Mouse (Mus musculus) E14TG2a.4 (cell line): ENCODE measurements around the gene Defb19.
A peak's percentile ranks its signal among the peaks of the same experiment; 100 is the strongest.

Experiments
- CTCF ChIP-seq: conservative IDR thresholded peaks from 2 replicates; pipeline ENCODE4 v1.5.1; 2014; ENCODE audit warnings: low read length
- POU5F1 ChIP-seq: IDR thresholded peaks from 2 replicates; pipeline ENCODE4 v1.6.1; 2014; ENCODE audit warnings: low read length, borderline replicate concordance

DNA sequence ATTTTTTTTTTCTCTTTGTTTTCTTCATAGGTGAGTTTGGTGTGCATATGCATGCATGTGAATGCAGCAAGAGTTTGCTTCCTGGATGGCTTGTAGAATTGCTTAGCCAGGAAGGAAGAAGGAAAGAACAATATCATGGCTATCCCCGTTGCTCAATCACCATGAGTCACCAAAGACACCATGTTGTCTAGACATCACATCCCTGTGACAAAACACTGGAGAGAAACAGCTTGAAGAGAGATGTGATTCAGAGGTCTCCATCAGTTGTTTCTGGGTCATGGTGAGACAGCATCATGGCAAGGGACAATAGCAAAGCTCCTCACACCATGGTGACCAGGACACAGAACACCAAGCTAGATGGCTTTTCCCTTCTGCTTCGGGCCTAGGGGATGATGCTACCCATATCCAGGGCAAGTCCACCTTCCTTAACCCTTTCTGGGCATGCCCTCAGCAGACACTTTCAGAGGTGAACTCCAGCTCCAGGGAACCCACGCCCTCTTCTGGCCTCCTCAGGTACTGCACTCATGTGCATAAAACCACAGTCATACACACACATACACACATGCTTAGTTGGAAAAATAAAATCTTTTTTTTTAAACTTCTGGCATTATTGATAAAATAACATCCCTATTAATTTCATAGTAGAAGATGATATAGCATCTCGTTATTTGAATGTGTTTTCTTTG is 21.3 kb upstream of the Defb19 start:
- peak; percentile 74 for TF ChIP-seq CTCF
- TF ChIP-seq POU5F1, result no peak
